Mouse (Mus musculus) bone marrow macrophage, adult 2 months (primary cell): ENCODE results near the gene 4930455H04Rik.

ENCODE experiments used
- CTCF ChIP-seq: IDR thresholded peaks from 2 replicates; pipeline ENCODE4 v1.5.1; 2012; ENCODE audit warnings: low read depth, mild to moderate bottlenecking, low read length, moderate library complexity
- POLR2A ChIP-seq: IDR thresholded peaks from 2 replicates; pipeline ENCODE4 v1.6.1; 2012; ENCODE audit warnings: mild to moderate bottlenecking, low read depth, low read length, borderline replicate concordance

GRCm38 (mm10) chr3:116946476-116946875 is 21.6 kb upstream of the 4930455H04Rik start:
- no peak for TF ChIP-seq CTCF
- TF ChIP-seq POLR2A, result no peak
